Mouse (Mus musculus): ENCODE measurements at regions not wholly inside any gene's neighbourhood (a gene's known extent, or its start where the extent isn't known, plus 50 kb on each side); places are given as distances from the start of the nearest gene placed in this dataset.

DNA sequence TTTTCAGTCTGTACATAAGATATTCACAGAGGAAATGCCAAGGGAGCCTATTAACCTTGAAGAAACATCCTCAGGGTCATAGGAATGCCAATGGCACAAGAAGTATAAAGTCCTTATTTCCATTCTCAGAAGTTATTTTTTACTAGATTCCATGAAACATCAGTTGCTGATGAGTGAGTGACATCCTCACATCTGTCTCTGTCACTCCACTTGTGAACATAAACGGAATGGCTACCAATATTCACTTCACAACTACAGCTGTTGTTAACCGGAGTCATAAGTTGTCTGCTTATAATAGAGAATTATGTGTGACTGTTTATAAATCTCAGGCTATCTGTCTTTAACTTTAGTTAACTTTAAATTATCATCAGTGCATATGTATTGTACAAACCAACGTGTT lies 278.0 kb upstream of the Mctp2 start:
- TF ChIP-seq POLR2A (IDR thresholded peaks at IDR 0.05; ENCODE audit: extremely low read depth, insufficient read depth, low read length): no peak
- TF ChIP-seq CTCF (IDR thresholded peaks at IDR 0.05; ENCODE audit: low read depth, low read length): no peak
- no peak for DNase-seq (ENCODE audit: extremely low read depth, low read depth, low spot score)
- Histone ChIP-seq H3K4me1 (ENCODE audit: control insufficient read depth, insufficient read depth, low read length) (no peaks in the 10 kb centered on the region), H3K9ac (ENCODE audit: low read depth, low read length) (no peak overlapping the region), H3K36me3 (ENCODE audit: control insufficient read depth, insufficient read depth, low read length) (no peaks in the 10 kb centered on the region), H3K79me2 (ENCODE audit: control insufficient read depth, insufficient read depth, low read length) (no peaks in the 10 kb centered on the region), H3K27me3 (ENCODE audit: control insufficient read depth, insufficient read depth, low read length) (no peaks in the 10 kb centered on the region), H3K4me3 (ENCODE audit: insufficient read depth, low read depth, low read length) (no peak overlapping the region), H3K27ac (replicated peaks; ENCODE audit: insufficient read depth, low read depth, low read length) (no peak overlapping the region)
- WGBS: 73% methylated on average over 3 of the region's 3 CpGs

DNA sequence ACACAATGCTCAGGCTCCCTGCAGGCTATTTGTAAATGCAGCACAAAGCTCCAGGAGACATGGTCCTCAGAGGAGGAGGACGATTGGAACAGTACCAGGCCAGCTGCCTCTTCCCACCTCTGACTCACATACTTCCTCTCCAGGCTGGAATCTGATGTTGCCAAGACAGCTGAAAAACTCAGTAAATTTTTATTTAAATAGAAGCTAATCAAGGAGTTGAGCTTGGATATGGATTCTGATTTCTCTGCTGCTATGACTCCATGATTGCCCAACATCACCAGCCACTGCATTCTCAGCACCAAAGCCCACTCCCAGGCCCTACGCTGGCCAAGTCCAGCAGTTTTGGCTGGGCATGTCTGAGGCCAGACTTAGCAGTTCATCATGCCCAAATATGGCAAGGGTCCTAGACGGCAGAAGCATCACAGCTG lies 282.8 kb upstream of the Mctp2 start:
- 63% methylated on average over 3 of the region's 3 CpGs for WGBS
- DNase-seq (ENCODE audit: extremely low read depth, low read depth, low spot score): no peak
- no peak overlapping the region for H3K4me3 ChIP-seq (ENCODE audit: insufficient read depth, low read depth, low read length)
- no peaks in the 10 kb centered on the region for H3K79me2 ChIP-seq (ENCODE audit: control insufficient read depth, insufficient read depth, low read length)
- no peaks in the 10 kb centered on the region for H3K4me1 ChIP-seq (ENCODE audit: control insufficient read depth, insufficient read depth, low read length)
- no peaks in the 10 kb centered on the region for H3K27me3 ChIP-seq (ENCODE audit: control insufficient read depth, insufficient read depth, low read length)
- no peaks in the 10 kb centered on the region for H3K36me3 ChIP-seq (ENCODE audit: control insufficient read depth, insufficient read depth, low read length)
- no peak overlapping the region for H3K9ac ChIP-seq (ENCODE audit: low read depth, low read length)
- no peak overlapping the region for H3K27ac ChIP-seq (replicated peaks; ENCODE audit: insufficient read depth, low read depth, low read length)
- TF ChIP-seq CTCF (IDR thresholded peaks at IDR 0.05; ENCODE audit: low read depth, low read length): no peak
- no peak for TF ChIP-seq POLR2A (IDR thresholded peaks at IDR 0.05; ENCODE audit: extremely low read depth, insufficient read depth, low read length)

GRCm38 (mm10) chr7:72590351-72591115 lies 284.1 kb upstream of the Mctp2 start:
- H3K79me2 ChIP-seq (ENCODE audit: control insufficient read depth, insufficient read depth, low read length): no peaks in the 10 kb centered on the region
- no peak overlapping the region for H3K9ac ChIP-seq (ENCODE audit: low read depth, low read length)
- TF ChIP-seq CTCF (IDR thresholded peaks at IDR 0.05; ENCODE audit: low read depth, low read length) (no peak), POLR2A (IDR thresholded peaks at IDR 0.05; ENCODE audit: extremely low read depth, insufficient read depth, low read length) (no peak)
- whole genome bisulfite sequencing: 66% methylated on average over 4 of the region's 4 CpGs
- no peak overlapping the region for H3K4me3 ChIP-seq (ENCODE audit: insufficient read depth, low read depth, low read length)
- DNase-seq (ENCODE audit: extremely low read depth, low read depth, low spot score): no peak
- no peaks in the 10 kb centered on the region for H3K27me3 ChIP-seq (ENCODE audit: control insufficient read depth, insufficient read depth, low read length)
- no peaks in the 10 kb centered on the region for H3K4me1 ChIP-seq (ENCODE audit: control insufficient read depth, insufficient read depth, low read length)
- no peaks in the 10 kb centered on the region for H3K36me3 ChIP-seq (ENCODE audit: control insufficient read depth, insufficient read depth, low read length)
- no peak overlapping the region for H3K27ac ChIP-seq (replicated peaks; ENCODE audit: insufficient read depth, low read depth, low read length)

DNA sequence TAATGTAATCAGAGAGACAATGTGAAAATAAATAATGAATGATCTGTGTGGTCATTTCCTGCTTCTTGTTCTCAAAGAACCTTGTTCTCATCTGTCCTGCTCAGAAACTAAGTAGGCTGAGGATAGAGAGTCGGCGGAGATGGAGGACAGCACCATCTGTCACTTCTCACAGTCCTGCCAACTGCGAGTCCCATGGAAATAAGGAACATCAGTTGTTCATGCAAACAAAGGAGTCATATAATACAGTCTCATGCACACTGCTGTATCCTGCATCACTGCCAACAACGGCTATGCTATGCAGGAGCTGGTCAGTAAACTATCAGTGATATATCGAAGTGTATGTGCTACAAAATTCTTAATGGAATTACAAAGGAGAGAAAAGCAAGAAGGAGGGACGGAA lies 285.7 kb upstream of the Mctp2 start:
- Histone ChIP-seq H3K36me3 (ENCODE audit: control insufficient read depth, insufficient read depth, low read length) (no peaks in the 10 kb centered on the region), H3K27ac (replicated peaks; ENCODE audit: insufficient read depth, low read depth, low read length) (no peak overlapping the region), H3K9ac (ENCODE audit: low read depth, low read length) (no peak overlapping the region), H3K27me3 (ENCODE audit: control insufficient read depth, insufficient read depth, low read length) (no peaks in the 10 kb centered on the region), H3K79me2 (ENCODE audit: control insufficient read depth, insufficient read depth, low read length) (no peaks in the 10 kb centered on the region), H3K4me3 (ENCODE audit: insufficient read depth, low read depth, low read length) (no peak overlapping the region), H3K4me1 (ENCODE audit: control insufficient read depth, insufficient read depth, low read length) (no peaks in the 10 kb centered on the region)
- TF ChIP-seq POLR2A (IDR thresholded peaks at IDR 0.05; ENCODE audit: extremely low read depth, insufficient read depth, low read length): no peak
- no peak for TF ChIP-seq CTCF (IDR thresholded peaks at IDR 0.05; ENCODE audit: low read depth, low read length)
- no peak for DNase-seq (ENCODE audit: extremely low read depth, low read depth, low spot score)
- 82% methylated on average over 6 of the region's 6 CpGs for WGBS

- no peak overlapping the region for H3K27ac ChIP-seq (replicated peaks; ENCODE audit: insufficient read depth, low read depth, low read length)
- no peaks in the 10 kb centered on the region for H3K36me3 ChIP-seq (ENCODE audit: control insufficient read depth, insufficient read depth, low read length)
- no peaks in the 10 kb centered on the region for H3K4me1 ChIP-seq (ENCODE audit: control insufficient read depth, insufficient read depth, low read length)
- 77% methylated on average over 3 of the region's 3 CpGs for WGBS
- TF ChIP-seq CTCF (IDR thresholded peaks at IDR 0.05; ENCODE audit: low read depth, low read length) (no peak), POLR2A (IDR thresholded peaks at IDR 0.05; ENCODE audit: extremely low read depth, insufficient read depth, low read length) (no peak)
- H3K4me3 ChIP-seq (ENCODE audit: insufficient read depth, low read depth, low read length): no peak overlapping the region
- no peak for DNase-seq (ENCODE audit: extremely low read depth, low read depth, low spot score)
- H3K9ac ChIP-seq (ENCODE audit: low read depth, low read length): no peak overlapping the region
- H3K27me3 ChIP-seq (ENCODE audit: control insufficient read depth, insufficient read depth, low read length): no peaks in the 10 kb centered on the region
- no peaks in the 10 kb centered on the region for H3K79me2 ChIP-seq (ENCODE audit: control insufficient read depth, insufficient read depth, low read length)
Observed at GRCm38 (mm10) chr7:72592649-72593048, 286.2 kb upstream of the Mctp2 start.

DNA sequence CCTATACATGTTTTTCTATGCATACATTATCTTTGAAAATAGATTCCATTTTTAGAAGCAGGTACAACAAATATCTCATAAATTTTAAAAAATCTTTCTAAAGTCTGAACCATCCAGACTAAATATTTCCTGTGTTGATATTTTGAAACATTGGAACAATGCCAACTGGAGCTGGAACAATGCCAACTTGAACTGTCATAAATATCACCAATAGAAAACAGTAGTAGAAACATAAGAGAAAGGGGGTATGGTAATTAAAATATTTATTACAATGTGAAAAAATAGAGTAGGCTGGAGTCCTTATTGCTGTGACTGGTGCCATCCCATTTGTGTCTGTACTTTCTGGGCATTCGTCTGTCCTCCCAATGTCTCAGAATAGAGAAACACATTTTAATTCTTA lies 286.9 kb upstream of the Mctp2 start:
- DNase-seq (ENCODE audit: extremely low read depth, low read depth, low spot score): no peak
- TF ChIP-seq POLR2A (IDR thresholded peaks at IDR 0.05; ENCODE audit: extremely low read depth, insufficient read depth, low read length): no peak
- TF ChIP-seq CTCF (IDR thresholded peaks at IDR 0.05; ENCODE audit: low read depth, low read length): no peak
- 88% methylated on average over 1 of the region's 1 CpGs for WGBS

More for the DNA sequence above, 286.9 kb upstream of the Mctp2 start:
- no peaks in the 10 kb centered on the region for H3K36me3 ChIP-seq (ENCODE audit: control insufficient read depth, insufficient read depth, low read length)
- H3K79me2 ChIP-seq (ENCODE audit: control insufficient read depth, insufficient read depth, low read length): no peaks in the 10 kb centered on the region
- H3K27me3 ChIP-seq (ENCODE audit: control insufficient read depth, insufficient read depth, low read length): no peaks in the 10 kb centered on the region
- no peak overlapping the region for H3K4me3 ChIP-seq (ENCODE audit: insufficient read depth, low read depth, low read length)
- no peak overlapping the region for H3K27ac ChIP-seq (replicated peaks; ENCODE audit: insufficient read depth, low read depth, low read length)
- H3K9ac ChIP-seq (ENCODE audit: low read depth, low read length): no peak overlapping the region
- H3K4me1 ChIP-seq (ENCODE audit: control insufficient read depth, insufficient read depth, low read length): no peaks in the 10 kb centered on the region
